Mouse (Mus musculus) inflammation-experienced regulatory T-cells, adult 6 months (primary cell): ENCODE measurements around the gene Fam162b. TPM values are rescaled to one million over a fixed set of nuclear protein-coding genes. Genes with fewer than 3 reads are reported as not detected.

Experiments
- ATAC-seq: one replicate; pipeline ENCODE4 v1.8.0; 2017
- polyA plus RNA-seq, 3 experiments: library from polyadenylated mRNA; unstranded; fragments of 100-300 nt; shearing (Covaris generic); gene quantifications; one replicate each; pipeline ENCODE4 v1.2.1; 2017

Fam162b gene
- not detected for polyA plus RNA-seq

- no peak for ATAC-seq
Observed at GRCm38 (mm10) chr10:51590139-51590574, at the start of gene Fam162b. Fam162b (minus strand) TSS chr10:51590517.

GRCm38 (mm10) chr10:51631411-51632136 lies 41.3 kb upstream of the Fam162b start, which contains the start of gene Gprc6a:
Gprc6a (minus strand) TSS chr10:51631461.
- no peak for ATAC-seq

GRCm38 (mm10) chr10:51621193-51621592 lies 30.9 kb upstream of the Fam162b start:
- no peak for ATAC-seq

- no peak for ATAC-seq
Observed at GRCm38 (mm10) chr10:51620126-51620525, 29.8 kb upstream of the Fam162b start.

- no peak for ATAC-seq
Observed at GRCm38 (mm10) chr10:51618538-51618937, 28.2 kb upstream of the Fam162b start.

- no peak for ATAC-seq
Observed at GRCm38 (mm10) chr10:51614826-51615590, 24.7 kb upstream of the Fam162b start.

GRCm38 (mm10) chr10:51613421-51613820 lies 23.1 kb upstream of the Fam162b start:
- no peak for ATAC-seq

- ATAC-seq: no peak
Observed at GRCm38 (mm10) chr10:51611969-51612682, 21.8 kb upstream of the Fam162b start.

- ATAC-seq: no peak
Observed at GRCm38 (mm10) chr10:51609741-51610425, 19.6 kb upstream of the Fam162b start.

GRCm38 (mm10) chr10:51596928-51597635 lies 6.8 kb upstream of the Fam162b start:
- no peak for ATAC-seq

- no peak for ATAC-seq
Observed at GRCm38 (mm10) chr10:51595001-51595931, 4.9 kb upstream of the Fam162b start.

- no peak for ATAC-seq
Observed at GRCm38 (mm10) chr10:51591574-51591973, 1.3 kb upstream of the Fam162b start.

GRCm38 (mm10) chr10:51584919-51585318 lies 5.4 kb downstream of the Fam162b start:
- ATAC-seq: no peak

GRCm38 (mm10) chr10:51584378-51584777 lies 5.9 kb downstream of the Fam162b start:
- ATAC-seq: no peak

- ATAC-seq: no peak
Observed at GRCm38 (mm10) chr10:51571225-51571996, 18.9 kb downstream of the Fam162b start.

- ATAC-seq: no peak
Observed at GRCm38 (mm10) chr10:51556005-51556404, 34.3 kb downstream of the Fam162b start.

GRCm38 (mm10) chr10:51553348-51554123 lies 36.8 kb downstream of the Fam162b start:
- peak; percentile 88 for ATAC-seq
